Mouse (Mus musculus) cerebellum, adult 2 months (tissue): ENCODE results near the gene Rassf10. TPM values are rescaled to one million over a fixed set of nuclear protein-coding genes. Genes with fewer than 3 reads are reported as not detected.
A peak's percentile ranks its signal among the peaks of the same experiment; 100 is the strongest.
"Not testable (repeated sequence)": the region's sequence is repeated elsewhere in the genome, so short reads cannot be mapped to it uniquely, and the experiment has no call there.

Source experiments
- DNase-seq, 2 experiments: peaks; one replicate each; pipeline ENCODE4 v3.0.0; 2021
- H3K27ac ChIP-seq: fragments of 200-500 bp; 2 replicates; pipeline ENCODE4 v1.5.1; 2012; ENCODE audit warnings: low read length, control low read depth, inconsistent platforms; ENCODE audit not compliant: insufficient read depth
- H3K27me3 ChIP-seq: fragments of 200-500 bp; 2 replicates; pipeline ENCODE4 v1.6.1; 2012; ENCODE audit warnings: inconsistent platforms, mild to moderate bottlenecking, low read length, moderate library complexity; ENCODE audit not compliant: control insufficient read depth, insufficient read depth
- H3K4me1 ChIP-seq: fragments of 200-500 bp; 2 replicates; pipeline ENCODE4 v1.6.1; 2011; ENCODE audit warnings: low read length; ENCODE audit not compliant: control insufficient read depth, insufficient read depth
- H3K4me3 ChIP-seq: fragments of 200-500 bp; replicated peaks from 2 replicates; pipeline ENCODE3; 2011; ENCODE audit warnings: mild to moderate bottlenecking, low read depth, low read length, control low read depth; ENCODE audit not compliant: insufficient read depth
- CTCF ChIP-seq: fragments of 200-500 bp; IDR thresholded peaks from 2 replicates; pipeline ENCODE4 v1.5.1; 2011; ENCODE audit warnings: low read depth, mild to moderate bottlenecking, control low read depth, low read length, moderate library complexity, borderline replicate concordance; ENCODE audit not compliant: insufficient read depth
- POLR2A ChIP-seq: fragments of 200-500 bp; IDR thresholded peaks from 2 replicates; pipeline ENCODE4 v1.6.1; 2011; ENCODE audit warnings: low read length, control low read depth, borderline replicate concordance; ENCODE audit not compliant: insufficient read depth
- WGBS: fragments of 180-500 bp; shearing (Covaris S2); methylation state at CpG from one replicate; pipeline ENCODE4 v1.1.7; 2018; 5-methylcytosine and 5-hydroxymethylcytosine counted together
- polyA plus RNA-seq: library from polyadenylated mRNA; depleted of rRNA; stranded (reverse); fragments of >200 nt; gene quantifications from 2 replicates; pipeline ENCODE4 v1.2.3, GENCODE M21; 2012

Rassf10 gene
- polyA plus RNA-seq, 1 experiment = 0.70 TPM

DNA sequence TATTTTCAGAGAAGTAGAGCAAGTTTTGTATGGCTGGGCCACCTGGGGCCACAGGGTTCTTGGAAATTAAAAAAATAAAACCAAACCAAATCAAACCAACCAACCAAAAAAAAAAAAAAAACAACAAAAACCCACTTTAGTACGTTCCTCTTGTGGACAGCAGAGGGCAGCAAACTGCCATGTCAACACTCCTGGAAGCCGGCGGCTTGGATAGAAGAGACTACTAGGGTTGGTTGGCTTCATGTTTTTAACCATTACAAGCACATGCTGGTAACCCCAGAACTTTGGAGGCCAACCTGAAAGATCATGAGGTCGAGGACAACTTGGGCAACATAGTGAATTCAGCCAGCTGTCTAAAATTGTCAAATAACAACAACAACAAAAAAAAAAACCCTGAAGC lies 33.9 kb upstream of the Rassf10 start:
- Histone ChIP-seq H3K4me3 (no peak overlapping the region), H3K27me3 (no peaks in the 10 kb centered on the region), H3K4me1 (peaks cover 4% of the 10 kb centered on the region; the same call in 1 of the 2 replicates), H3K27ac (no peak overlapping the region)
- 0% methylated on average over 4 of the region's 4 CpGs for WGBS
- DNase-seq = peak; percentile 64 to 68
- TF ChIP-seq CTCF = peak; percentile 79
- no peak for TF ChIP-seq POLR2A

DNA sequence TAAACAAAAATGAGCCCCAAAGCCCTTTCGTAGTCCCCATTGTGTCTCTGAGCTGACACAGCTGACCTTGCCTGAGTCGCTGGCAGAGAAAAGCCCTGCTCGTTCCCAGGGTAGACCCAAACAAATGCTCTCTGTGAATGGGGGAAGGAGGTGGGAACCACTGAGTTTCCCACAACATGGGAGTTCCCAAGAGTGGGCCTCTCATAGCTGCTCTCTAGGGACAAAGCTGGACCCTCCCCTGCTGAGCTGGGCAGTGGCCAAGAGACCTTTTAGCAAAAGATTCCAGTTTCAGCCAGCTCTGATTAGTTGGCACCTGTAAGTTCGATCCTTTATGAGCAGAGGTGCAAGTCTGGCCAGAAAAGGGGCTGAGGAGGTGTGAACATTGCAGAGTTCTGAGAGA lies 31.0 kb upstream of the Rassf10 start:
- no peak for DNase-seq

DNA sequence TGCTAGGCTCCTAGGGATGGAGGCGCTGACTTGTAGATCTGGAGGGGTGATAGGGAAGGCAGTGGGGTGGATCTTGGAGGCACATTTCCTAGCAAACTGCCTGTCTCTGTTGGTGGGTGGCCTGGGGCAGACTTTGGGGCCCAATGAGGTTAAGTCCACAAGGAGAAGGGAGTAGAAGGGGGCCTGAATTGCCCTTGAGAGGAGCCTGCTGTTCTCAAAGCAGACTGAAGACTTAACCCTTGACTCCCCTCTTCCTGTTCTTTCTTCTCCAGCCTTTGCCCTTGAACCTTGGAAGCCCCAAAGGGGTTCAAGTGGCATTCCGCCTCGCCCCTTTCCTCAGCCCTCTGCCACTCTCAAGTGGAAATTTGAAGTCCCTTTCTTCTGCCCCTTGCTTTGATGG lies 30.1 kb upstream of the Rassf10 start:
- Histone ChIP-seq H3K27me3 (no peaks in the 10 kb centered on the region), H3K4me1 (no peaks in the 10 kb centered on the region), H3K4me3 (no peak overlapping the region), H3K27ac (no peak overlapping the region)
- WGBS = 92% methylated on average over 3 of the region's 3 CpGs
- no peak for TF ChIP-seq POLR2A
- no peak for TF ChIP-seq CTCF
- DNase-seq = no peak

More for the DNA sequence above, 31.0 kb upstream of the Rassf10 start:
- no peak overlapping the region for H3K27ac ChIP-seq
- WGBS = 60% methylated on average over 4 of the region's 4 CpGs
- no peak overlapping the region for H3K4me3 ChIP-seq
- no peaks in the 10 kb centered on the region for H3K27me3 ChIP-seq
- H3K4me1 ChIP-seq = peaks cover 4% of the 10 kb centered on the region; the same call in 1 of the 2 replicates
- no peak for TF ChIP-seq POLR2A
- no peak for TF ChIP-seq CTCF

DNA sequence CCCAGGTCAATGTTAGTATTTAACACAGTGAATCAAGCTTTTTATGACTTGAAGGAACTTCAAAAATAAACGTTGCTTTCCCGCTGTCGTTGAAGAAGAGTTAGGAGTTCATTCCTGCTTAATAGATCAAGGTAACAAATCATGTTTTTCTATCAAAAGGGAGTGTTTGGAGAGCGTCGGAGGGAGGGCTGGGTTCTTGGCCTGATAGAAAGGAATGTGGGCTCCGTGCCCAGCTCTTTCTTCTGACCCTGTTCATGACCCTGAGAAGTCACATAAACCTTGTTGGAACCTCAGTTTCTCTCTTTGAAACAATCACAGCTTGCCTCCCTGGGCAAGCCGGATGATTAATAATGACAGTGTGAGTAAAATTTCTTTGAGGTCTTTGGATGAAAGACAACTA lies 23.1 kb upstream of the Rassf10 start:
- 64% methylated on average over 7 of the region's 7 CpGs for WGBS

DNA sequence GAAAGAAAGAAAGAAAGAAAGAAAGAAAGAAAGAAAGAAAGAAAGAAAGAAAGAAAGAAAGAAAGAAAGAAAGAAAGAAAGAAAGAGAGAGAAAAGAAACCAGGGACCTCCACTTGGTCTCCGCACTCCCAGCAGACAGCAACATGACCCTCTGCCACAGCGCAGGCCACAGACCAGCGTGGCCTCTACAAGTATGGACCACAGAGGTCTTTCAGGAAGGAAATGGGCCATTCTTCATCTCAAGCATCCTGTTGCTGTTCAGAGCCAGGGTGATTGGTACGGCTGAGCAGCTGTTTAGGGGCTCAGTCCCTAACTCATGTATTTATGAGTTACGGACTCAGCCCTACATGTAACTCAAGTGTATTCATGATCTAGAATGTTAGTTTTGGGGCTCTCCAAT lies 17.9 kb upstream of the Rassf10 start:
- DNase-seq, H3K4me3 ChIP-seq, H3K4me1 ChIP-seq, H3K27ac ChIP-seq, H3K27me3 ChIP-seq: not testable (repeated sequence)
- 92% methylated on average over 5 of the region's 5 CpGs for WGBS

More for the DNA sequence above, 23.1 kb upstream of the Rassf10 start:
- Histone ChIP-seq H3K27me3 (no peaks in the 10 kb centered on the region), H3K27ac (no peak overlapping the region), H3K4me3 (no peak overlapping the region), H3K4me1 (no peaks in the 10 kb centered on the region)
- TF ChIP-seq POLR2A (no peak), CTCF (no peak)
- DNase-seq = no peak

DNA sequence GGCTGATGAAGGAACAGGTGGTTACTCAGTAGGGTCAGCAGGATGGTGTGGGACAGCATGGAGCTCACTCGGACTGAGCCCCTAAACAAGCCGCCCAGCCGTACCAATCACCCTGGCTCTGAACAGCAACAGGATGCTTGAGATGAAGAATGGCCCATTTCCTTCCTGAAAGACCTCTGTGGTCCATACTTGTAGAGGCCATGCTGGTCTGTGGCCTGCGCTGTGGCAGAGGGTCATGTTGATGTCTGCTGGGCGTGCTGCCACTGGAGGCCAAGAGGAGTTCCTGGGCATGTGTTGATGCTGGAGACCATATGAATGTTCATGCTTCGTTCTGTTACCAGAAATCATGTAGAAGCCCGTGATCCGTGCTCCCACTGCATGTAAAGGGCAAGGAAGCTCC lies 16.7 kb upstream of the Rassf10 start:
- H3K27me3 ChIP-seq = no peaks in the 10 kb centered on the region
- TF ChIP-seq POLR2A (no peak), CTCF (no peak)
- no peak overlapping the region for H3K27ac ChIP-seq
- WGBS = 88% methylated on average over 8 of the region's 8 CpGs
- H3K4me3 ChIP-seq = no peak overlapping the region
- H3K4me1 ChIP-seq = no peaks in the 10 kb centered on the region
- DNase-seq = no peak

DNA sequence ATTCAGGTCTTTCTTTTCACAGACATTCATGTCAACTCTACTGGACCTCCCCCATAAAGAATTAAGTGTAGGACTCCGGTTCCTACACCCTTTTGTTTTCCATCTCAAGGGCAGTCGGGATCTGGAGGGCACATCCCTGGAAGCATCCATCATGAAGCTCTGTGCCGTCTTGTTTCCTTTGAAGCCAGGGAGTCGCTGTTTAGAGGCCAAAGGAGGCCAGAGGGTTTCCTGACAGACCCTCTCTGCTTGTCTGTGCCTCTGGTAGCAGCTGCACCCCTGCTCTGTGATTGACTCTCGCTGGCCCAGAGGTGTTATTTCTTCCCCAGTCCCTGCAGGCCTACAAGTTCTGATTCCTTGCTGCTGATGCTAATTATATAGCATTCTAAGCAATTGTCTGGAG lies 14.8 kb upstream of the Rassf10 start:
- no peaks in the 10 kb centered on the region for H3K4me1 ChIP-seq
- H3K27ac ChIP-seq = no peak overlapping the region
- TF ChIP-seq CTCF (no peak), POLR2A (no peak)
- H3K27me3 ChIP-seq = no peaks in the 10 kb centered on the region
- H3K4me3 ChIP-seq = no peak overlapping the region
- DNase-seq = no peak
- 72% methylated on average over 5 of the region's 5 CpGs for WGBS

DNA sequence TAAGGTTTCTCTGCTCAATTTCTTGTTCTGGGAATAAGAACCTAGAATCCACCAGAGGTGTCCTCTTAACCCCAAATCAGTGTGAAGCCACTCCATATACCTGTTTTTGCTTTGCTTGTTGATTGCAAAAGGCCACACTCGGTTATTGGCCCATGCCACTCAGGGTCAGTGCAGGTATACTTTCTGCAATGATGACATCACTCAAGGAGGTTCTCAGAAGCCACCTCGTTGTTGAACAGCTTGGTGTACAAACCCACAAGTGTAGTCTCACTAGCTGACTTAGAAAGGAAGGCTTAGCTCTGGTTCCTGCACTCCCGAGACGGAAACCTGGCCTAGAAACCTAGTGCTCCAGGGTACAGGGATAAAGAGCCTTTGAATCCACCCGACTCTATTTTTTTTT lies 11.2 kb upstream of the Rassf10 start:
- Histone ChIP-seq H3K4me3 (no peak overlapping the region), H3K4me1 (no peaks in the 10 kb centered on the region), H3K27me3 (no peaks in the 10 kb centered on the region), H3K27ac (no peak overlapping the region)
- TF ChIP-seq POLR2A = no peak
- no peak for TF ChIP-seq CTCF
- DNase-seq = no peak
- WGBS = 82% methylated on average over 5 of the region's 5 CpGs
